Mouse (Mus musculus) frontal cortex, postnatal 14 days (tissue): ENCODE data around the gene Ubash3b.

Experiments used
- DNase-seq, 2 experiments: peaks; one replicate each; pipeline ENCODE4 v3.0.0; 2022; ENCODE audit warnings: low spot score in 2 of 2

Gene Ubash3b

GRCm38 (mm10) chr9:41166886-41167285, 5.4 kb upstream of the Ubash3b start:
- DNase-seq: no peak

DNA sequence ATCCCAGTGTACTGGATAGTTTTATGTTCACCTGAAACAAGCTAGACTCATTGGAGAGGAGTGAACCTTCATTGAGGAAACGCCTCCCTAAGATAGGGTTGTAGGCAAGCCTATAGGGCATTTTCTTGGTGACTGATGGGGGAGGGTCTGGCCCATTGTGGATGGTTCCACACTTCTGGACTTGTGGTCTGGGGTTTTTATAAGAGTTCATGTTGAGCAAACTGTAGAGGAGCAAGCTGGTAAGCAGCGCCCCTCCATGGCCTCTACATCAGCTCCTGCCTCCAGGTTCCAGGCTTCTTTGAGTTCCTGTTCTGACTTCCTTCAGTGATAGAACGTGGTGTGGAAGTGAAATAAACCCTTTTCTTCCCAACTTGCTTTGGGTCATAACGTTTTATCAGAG, 866 bp upstream of the Ubash3b start:
- DNase-seq: no peak

DNA sequence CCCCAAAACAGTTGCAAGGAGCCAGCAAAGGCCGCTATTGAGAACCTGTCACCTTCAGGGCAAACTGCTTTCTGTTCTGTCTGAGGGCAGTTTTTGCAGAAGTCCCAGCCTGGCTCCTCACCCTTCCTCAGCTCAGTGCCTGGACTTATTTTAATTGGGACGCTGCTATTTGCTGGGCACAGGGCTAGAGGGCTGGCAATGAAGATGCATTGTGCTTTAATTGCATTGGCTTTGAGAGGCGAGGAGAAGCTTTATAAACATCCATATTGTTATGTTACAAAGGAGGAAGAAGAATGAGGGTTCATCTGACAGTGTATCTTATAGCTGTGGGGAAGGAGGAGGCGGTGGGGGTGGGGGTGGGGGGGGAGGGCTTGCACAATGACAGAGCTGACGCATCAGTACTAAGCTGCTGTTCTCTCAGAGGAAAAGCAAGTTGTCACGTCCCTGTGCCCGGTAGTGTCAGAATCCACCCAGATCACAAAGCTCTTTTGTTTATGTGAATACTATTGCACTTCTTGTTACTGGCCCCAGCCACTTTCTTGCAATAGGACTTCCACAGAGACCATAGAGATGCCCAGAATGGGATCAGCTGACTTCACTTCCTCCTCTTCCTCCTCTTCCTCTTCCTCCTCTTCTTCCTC, 841 bp downstream of the Ubash3b start:
- DNase-seq: no peak

- DNase-seq: no peak
Measured at GRCm38 (mm10) chr9:41159223-41159622, 2.3 kb downstream of the Ubash3b start.

DNA sequence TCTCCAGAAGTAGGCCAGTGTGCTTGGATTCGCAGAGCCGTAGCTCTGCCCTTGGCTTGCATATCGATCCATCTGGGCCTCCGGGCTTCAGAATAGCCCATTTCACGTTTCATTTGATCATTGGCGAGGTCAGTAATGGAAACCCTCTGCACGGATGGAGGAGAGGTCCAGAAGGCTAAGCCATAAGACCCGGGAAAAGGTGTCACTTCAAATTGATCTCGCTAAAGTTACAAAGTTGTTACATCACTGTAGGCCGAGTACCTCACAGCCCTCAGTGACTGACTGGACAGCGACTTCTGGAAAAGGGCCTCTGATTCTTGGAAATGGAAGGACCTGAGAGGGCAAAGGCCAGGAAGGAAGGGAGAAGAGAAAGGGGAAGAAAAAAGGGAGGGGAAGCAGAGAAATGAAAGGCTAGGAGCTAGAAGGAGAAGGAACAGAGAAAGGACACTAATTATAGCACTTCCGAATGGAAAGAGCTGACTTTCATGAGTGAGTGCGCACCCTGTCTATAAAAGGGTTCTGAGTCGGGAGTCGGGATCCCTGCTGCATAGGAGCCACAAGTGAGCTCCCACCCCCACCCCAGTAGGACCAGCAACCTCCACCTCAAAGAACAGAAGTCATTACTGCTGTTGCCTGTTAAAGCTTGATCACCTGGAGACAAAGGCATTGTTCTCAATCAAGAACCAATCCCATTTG, 3.5 kb downstream of the Ubash3b start:
- no peak for DNase-seq

DNA sequence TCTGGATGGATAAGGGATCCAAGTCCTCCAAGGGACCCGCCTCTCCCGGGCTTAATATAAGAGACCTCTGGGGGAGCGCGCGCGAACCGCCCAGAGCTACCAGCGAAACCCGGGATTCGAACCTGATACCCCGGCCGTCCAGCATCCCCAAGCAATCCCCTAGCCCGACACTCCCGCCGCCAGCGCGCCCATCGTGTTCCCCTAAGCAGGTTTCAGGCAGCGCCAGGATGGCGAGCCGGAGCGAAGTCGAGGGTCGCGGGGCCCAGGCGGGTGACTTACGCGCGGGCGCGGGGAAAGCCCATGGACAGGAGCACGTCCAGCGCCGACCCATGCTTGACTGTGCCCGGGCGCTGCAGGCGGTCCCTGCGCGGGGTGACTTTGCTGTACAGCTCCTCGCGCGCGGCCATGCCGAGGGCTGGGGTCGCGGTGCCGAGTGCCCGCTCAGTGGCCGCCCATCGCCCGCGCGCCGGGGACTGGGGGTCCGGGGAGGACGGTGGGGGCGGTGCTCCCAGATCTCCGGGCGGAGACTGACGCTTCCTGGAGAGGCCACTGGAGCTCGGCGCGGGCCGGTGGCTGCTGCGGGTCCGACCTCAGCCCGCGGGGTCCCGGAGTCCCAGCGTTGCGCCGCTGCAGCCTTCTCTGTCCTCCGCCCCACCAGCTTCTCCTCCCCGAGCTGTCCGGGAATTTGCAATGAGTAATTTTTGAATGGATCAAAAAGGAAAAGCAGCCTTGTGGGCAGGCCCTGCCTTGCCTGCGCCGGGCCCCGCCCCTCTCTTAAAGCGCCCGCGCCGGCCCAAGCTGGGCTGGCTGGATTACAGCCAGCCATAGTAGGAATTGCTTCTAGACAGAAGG, 4.3 kb downstream of the Ubash3b start:
- DNase-seq: peak in 1 of 2 experiments; percentile 68

DNA sequence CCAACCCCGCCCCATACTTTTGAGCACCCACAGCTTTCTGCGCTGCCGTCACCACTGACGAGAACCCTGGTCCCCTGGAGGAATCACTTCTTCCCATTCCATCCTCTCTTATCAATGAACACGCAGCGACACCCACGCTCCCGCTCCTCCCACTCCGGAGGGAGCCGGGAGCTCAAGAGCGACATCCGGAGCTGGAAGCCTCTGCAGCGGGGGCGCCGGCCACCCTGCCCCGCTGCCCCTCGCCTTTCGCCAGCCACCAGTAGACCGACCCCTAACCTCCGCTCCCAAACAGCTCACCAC, 4.8 kb downstream of the Ubash3b start:
- DNase-seq: no peak

- DNase-seq: no peak
Measured at GRCm38 (mm10) chr9:41156006-41156719, 5.3 kb downstream of the Ubash3b start.

GRCm38 (mm10) chr9:41153979-41154378, 7.5 kb downstream of the Ubash3b start:
- DNase-seq: no peak

- no peak for DNase-seq
Measured at GRCm38 (mm10) chr9:41153050-41153449, 8.4 kb downstream of the Ubash3b start.

DNA sequence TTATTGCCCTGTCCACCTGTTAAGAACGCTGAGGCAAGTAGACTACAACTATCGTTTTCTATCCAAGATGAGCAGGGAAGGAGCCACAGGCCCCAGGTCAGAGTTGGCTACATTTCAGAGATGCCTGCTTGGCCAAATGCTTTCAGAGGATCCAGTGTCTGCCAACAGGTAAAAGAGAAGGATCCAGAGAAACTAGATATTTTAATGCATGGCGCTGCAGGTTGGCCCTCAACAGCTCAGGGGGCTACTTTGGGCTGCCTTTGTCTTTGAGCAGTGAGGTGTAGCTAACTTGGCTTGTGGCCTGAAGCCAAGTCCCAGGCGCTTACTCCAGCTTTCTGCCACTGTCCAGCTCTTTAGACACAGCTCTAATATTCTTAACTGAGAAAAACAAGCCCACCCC, 10.0 kb downstream of the Ubash3b start:
- no peak for DNase-seq

DNA sequence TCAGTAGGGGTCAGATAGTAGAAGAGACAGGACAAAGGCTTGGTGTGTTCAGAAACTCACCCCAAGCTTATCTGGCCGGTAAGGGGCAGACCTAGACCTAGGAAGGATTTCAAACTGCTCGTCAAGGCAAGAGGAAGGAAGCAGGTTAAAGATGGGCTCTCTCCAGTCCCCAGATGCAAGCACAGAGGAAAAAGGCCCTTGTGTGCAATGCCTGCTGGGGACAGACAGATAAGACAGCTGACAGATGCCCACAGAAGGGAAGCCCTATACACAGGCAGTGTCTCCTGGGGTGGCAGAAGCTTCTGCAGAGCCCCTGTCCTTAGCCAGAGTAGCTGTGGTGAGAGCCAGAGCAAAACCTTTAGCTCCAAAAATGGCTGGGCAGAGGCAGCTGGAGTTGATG, 11.6 kb downstream of the Ubash3b start:
- DNase-seq: no peak

DNA sequence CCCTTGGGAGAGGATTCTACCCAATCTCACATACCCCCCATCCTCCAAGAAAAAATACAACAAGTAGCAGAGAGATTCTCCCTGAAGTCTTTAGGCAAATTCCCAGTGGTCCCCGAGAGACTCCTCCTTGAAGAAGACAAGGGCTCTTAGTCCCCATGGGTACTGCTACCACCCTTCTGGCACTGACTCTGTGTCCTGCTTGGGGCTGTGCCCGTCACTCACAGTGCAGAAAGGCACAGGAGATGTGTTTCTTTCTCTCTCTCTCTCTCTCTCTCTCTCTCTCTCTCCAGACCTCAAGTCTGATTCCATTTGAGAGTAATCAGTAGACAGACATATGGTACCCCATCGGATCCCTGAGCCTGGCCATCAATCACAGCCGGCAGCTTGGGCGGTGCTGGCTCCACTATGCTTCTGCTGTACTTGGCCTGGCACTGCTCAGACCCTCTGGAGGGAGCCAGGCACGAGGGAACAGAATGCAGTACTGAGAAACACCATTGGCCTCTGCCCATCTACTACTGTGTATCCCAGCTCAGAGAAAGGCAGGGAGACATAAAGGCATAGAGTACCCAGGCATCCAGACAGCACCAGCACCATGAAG, 12.3 kb downstream of the Ubash3b start:
- no peak for DNase-seq

DNA sequence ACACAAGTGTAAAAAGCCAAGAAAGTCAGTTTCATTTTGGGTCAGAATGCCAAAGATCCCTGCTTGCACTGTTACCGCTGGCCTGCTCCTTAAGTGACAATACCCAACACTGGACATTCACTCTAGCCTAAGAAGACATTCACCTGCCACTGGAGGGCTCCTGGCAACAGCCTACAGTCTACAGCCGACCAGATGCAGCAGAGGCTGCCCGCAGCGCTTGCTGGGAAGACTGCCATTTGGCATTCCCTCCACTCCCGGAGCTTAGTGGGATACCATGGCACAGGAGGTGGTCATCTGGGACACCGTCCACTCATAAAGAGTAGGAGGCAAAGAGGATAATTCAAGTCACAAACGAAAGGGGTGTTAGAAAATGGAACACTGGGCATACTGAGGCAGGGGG, 12.9 kb downstream of the Ubash3b start:
- no peak for DNase-seq

DNA sequence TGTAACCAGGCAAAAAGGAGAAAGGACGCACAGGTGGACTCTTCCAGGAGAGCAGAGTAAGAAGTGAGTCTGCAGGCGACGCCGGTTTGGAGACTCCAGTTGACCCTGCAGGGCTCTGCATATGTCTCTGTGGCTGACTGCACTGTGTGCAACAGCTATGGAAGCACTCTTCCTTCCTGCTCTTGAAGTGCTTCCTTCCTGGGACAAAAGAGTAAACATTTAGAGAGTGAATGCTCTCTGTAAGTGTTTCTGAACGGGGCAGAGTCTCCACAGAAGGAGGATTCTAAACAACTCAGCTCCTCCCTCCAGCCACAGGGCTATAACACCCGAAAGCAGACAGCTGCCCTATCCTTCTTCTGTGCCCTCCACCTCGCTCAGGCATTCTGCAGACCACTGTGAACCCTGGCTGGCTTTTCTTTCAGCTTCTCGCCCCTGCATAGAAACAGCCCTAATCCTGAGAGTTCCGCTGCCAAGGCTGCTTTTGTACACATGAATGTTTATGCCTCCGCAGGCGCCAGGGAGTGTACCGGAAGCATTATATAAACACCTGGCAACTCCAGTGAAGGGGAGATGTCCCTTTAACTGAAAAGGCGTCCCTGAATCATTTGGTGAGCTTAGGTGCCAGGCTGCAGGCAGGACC, 14.2 kb downstream of the Ubash3b start:
- DNase-seq: no peak

GRCm38 (mm10) chr9:41143825-41144224, 17.7 kb downstream of the Ubash3b start:
- no peak for DNase-seq

GRCm38 (mm10) chr9:41143115-41143514, 18.4 kb downstream of the Ubash3b start:
- DNase-seq: no peak

- DNase-seq: no peak
Measured at GRCm38 (mm10) chr9:41141026-41141425, 20.5 kb downstream of the Ubash3b start.

DNA sequence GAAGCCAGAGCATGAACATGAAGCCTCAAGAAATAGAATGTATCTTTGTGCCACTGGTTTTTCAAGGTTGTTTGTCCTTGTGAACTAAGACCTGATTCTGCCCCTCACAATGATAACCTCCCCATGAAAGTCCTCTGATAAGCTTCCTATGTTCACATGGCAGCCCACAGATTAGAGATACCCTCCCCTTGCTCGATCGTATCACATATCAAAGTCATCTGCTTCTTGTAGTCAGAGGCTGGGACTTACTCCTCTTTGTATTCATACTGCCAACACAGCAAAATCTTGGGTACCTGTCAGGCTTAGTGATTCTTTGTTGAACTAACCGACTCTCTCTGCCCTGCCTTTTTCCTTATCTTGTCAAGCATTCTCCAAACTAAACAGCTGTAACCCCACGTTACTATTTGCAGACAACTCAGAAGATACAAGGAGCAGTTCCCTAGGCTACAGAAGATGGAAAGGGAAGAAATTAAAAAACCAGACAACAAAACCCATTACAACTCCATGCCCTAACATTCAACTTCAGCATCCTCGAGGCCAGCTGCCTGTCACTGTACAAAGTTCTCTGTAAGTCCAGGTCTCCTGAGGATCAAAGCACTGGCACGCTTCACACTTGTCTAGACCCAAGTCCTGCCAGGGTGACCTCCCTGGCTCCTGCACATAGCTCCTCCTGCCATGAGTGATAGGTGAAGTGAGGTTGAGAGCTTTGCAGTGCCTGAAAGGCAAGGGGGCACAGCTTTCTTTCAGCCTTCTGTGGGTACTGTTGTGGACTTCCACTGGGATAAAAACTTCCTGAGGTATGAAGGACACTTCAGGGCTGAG, 22.3 kb downstream of the Ubash3b start:
- DNase-seq: no peak

DNA sequence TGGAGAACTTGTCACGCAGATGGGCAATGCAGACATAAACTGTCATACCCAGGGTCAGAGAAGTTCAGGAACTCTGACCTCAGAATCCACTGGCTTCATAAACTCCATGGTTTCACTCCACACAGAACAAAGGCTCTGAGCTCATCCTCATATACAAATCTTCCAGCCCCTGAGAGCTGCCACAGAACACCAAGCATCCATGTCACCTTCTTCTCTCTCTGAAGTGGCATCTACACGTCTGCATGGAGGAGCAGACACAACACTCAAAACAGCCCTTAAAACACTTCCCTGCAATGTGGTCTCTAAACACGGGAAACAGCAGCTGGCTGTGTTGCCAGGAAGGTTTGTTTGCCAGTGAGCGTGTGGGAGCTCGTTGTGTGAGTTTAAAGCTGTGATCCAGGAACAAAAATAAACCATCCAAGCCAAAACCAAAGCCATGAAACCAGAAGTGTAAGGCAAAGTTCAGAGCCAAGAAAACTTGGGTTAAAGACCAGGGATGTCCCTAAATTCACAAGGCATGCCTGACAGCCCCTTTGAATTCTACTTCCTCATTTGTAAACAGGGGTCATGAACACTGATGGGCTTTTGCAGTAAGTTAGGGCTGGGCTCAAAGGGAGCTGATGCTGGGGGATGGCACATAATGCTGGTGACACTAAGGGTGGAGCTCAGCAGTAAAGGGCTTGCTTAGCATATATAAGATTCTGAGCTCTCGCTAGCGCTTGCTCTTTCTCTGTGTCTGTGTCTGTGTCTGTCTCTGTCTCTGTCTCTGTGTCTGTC, 24.6 kb downstream of the Ubash3b start:
- DNase-seq: no peak
